ENCODE assay signal across 8 mouse cellular contexts in genomic region chr1:162781035-162781434, GRCm38 (mm10). TPM values are rescaled to one million over a fixed set of nuclear protein-coding genes. Genes with fewer than 3 reads are reported as not detected.
DNase-seq lines count a peak whose midpoint lies in the region; TF ChIP-seq lines count a peak whose summit lies in the region.
"Not testable (repeated sequence)": the region's sequence is repeated elsewhere in the genome, so short reads cannot be mapped to it uniquely, and the experiment has no call there.
"Had no signal": no experiment of that assay in that cellular context is flagged by ENCODE, and none has a peak within 500 bp of the region (broad histone marks: within the 10 kb centered on the region; RNA-seq: fewer than 3 reads in every experiment).

No protein-coding gene starts in this region.

- DNase-seq in A20 (ENCODE audit: low read depth, low spot score) (peak; percentile 12), adipocyte (ENCODE audit: low spot score) (peak; percentile 15)
- not testable (repeated sequence) for DNase-seq in gastrocnemius, adult 2 months; left cerebral cortex, adult 2 months (ENCODE audit: extremely low spot score in 1 of 2, low spot score in 2 of 2)
- peak; percentile 22 for DNase-seq in kidney, adult 18-20 months
- DNase-seq in kidney, postnatal 10 days: peak; percentile 24
- DNase-seq in testis, postnatal 10 days (ENCODE audit: low spot score): peak; percentile 50

- intact Hi-C loops in gastrocnemius, adult 2 months (cut with DNase I); left cerebral cortex, adult 2 months (cut with DNase I): not testable (repeated sequence)

- peak; percentile 30 for TF ChIP-seq CTCF in gastrocnemius, adult 2 months (IDR thresholded peaks at IDR 0.05)
- peak; percentile 21 for TF ChIP-seq CTCF in left cerebral cortex, adult 2 months (IDR thresholded peaks at IDR 0.05)

- H3K27ac ChIP-seq in gastrocnemius, adult 2 months; left cerebral cortex, adult 2 months: not testable (repeated sequence)

- not testable (repeated sequence) for H3K4me3 ChIP-seq in gastrocnemius, adult 2 months; left cerebral cortex, adult 2 months

RNA-seq across cellular contexts. Expression of gene Fmo4, which starts 32.7 kb away (rescaled TPM):
- not detected for total RNA-seq in gastrocnemius, adult 2 months (2021)
- not detected for total RNA-seq in left cerebral cortex, adult 2 months (2021)
- total RNA-seq: granulocyte monocyte progenitor cell, adult 5-6 weeks had no signal

RNA-seq across cellular contexts. Expression of gene Prrc2c, which starts 40.7 kb away (rescaled TPM):
- 10 to 100 TPM; 48.5 to 62.3 TPM for total RNA-seq in gastrocnemius, adult 2 months (2021)
- total RNA-seq in left cerebral cortex, adult 2 months (2021): 100 to 1,000 TPM; 218 to 220 TPM
